Mouse (Mus musculus): ENCODE results near the gene Fastk. TPM values are rescaled to one million over a fixed set of nuclear protein-coding genes. Genes with fewer than 3 reads are reported as not detected.

Fastk gene
- polyA plus RNA-seq, 1 experiment from 2014 or later: 135 TPM

DNA sequence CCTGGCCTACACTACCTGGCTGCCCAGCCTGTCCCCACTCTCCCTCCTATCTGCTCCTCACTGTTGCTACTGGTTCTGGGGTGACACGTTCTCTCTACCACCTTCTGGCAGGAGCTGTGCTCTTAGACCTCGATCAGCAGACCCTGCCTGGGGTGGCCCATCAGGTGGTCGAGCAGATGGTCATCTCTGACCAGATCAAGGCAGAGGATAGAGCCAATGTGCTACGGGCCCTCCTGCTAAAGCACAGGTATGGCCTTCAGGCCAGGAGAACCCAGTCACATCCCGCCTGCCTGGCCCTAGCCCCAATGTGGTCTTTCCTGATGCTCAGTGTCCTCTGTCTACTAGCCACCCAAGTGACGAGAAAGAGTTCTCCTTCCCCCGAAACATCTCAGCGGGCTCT, 11.1 kb downstream of the Fastk start:
- 92% methylated on average over 8 of the region's 8 CpGs for WGBS

GRCm38 (mm10) chr5:24428596-24428995, 16.5 kb downstream of the Fastk start:
- 0 out of 2 replicates have a peak overlapping the region, but pooled peaks have one; percentile 11 for H3K27ac ChIP-seq (replicated peaks)
- H3K4me3 ChIP-seq (replicated peaks): no peak overlapping the region
- WGBS: 19% methylated on average over 9 of the region's 9 CpGs

More for the DNA sequence above, 11.1 kb downstream of the Fastk start:
- Histone ChIP-seq H3K4me1 (no peaks in the 10 kb centered on the region), H3K27ac (replicated peaks) (no peak overlapping the region), H3K9ac (no peak overlapping the region), H3K9me3 (replicated peaks) (no peaks in the 10 kb centered on the region), H3K36me3 (peaks cover 97% of the 10 kb centered on the region), H3K4me2 (replicated peaks) (no peak overlapping the region), H3K27me3 (no peaks in the 10 kb centered on the region), H3K4me3 (replicated peaks) (no peak overlapping the region)
- ATAC-seq (ENCODE audit: insufficient number of reproducible peaks, low FRiP score, low TSS enrichment, low read depth): no peak

DNA sequence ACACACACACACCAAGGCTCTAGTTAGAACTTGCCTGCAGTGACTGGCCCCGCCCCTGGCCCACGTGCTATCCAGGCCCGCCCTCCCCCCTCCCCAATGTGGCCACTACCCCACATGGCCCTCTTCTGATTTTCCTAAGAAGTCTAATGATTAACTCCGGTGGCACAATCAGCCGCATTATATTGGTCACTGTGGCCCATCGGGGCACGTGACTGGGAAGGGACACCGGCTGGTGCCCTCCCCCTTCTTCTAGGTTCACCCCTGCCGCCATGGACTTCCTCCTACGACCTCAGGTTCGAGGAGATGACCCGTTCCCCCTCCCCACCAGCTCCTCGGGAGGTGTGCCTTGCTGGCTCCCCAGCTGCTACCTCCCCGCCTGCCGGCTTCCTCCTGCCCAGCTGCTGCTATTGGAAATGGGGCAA, 17.1 kb downstream of the Fastk start:
- H3K9ac ChIP-seq: no peak overlapping the region
- no peak for ATAC-seq (ENCODE audit: insufficient number of reproducible peaks, low FRiP score, low TSS enrichment, low read depth)
- H3K36me3 ChIP-seq: peaks cover 41% of the 10 kb centered on the region
- H3K27me3 ChIP-seq: no peaks in the 10 kb centered on the region
- H3K9me3 ChIP-seq (replicated peaks): no peaks in the 10 kb centered on the region
- H3K4me1 ChIP-seq: peaks cover 42% of the 10 kb centered on the region
- 0 out of 2 replicates have a peak overlapping the region, but pooled peaks have one; percentile 11 for H3K27ac ChIP-seq (replicated peaks)
- WGBS: 8% methylated on average over 15 of the region's 15 CpGs
- H3K4me3 ChIP-seq (replicated peaks): no peak overlapping the region
- H3K4me2 ChIP-seq (replicated peaks): peak overlapping the region; percentile 34

More at GRCm38 (mm10) chr5:24428596-24428995, 16.5 kb downstream of the Fastk start:
- Histone ChIP-seq H3K4me2 (replicated peaks) (peak overlapping the region; percentile 34), H3K36me3 (peaks cover 47% of the 10 kb centered on the region), H3K27me3 (no peaks in the 10 kb centered on the region), H3K9ac (no peak overlapping the region), H3K4me1 (peaks cover 41% of the 10 kb centered on the region), H3K9me3 (replicated peaks) (no peaks in the 10 kb centered on the region)
- ATAC-seq (ENCODE audit: insufficient number of reproducible peaks, low FRiP score, low TSS enrichment, low read depth): no peak

DNA sequence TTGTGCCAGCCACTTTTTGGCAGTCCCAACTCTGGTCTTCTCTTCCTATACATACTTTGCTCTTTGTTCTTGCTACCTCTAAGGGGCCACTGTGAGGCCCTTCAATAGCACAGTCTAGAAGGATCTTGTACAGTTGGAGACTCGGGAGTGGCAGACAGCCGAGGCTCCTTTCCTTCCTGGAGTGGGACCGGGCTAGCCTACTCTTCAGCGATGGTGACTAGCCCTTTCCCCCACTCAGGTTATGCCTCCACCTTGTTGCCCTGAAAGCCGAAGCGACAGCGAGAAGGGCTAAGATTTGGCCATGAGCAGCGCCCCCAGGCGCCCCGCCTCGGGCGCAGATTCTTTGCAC, 17.8 kb downstream of the Fastk start:
- no peaks in the 10 kb centered on the region for H3K9me3 ChIP-seq (replicated peaks)
- peak overlapping the region; percentile 59 for H3K4me3 ChIP-seq (replicated peaks)
- H3K27ac ChIP-seq (replicated peaks): no peak overlapping the region
- peaks cover 50% of the 10 kb centered on the region for H3K4me1 ChIP-seq
- peaks cover 34% of the 10 kb centered on the region for H3K36me3 ChIP-seq
- 22% methylated on average over 12 of the region's 12 CpGs for WGBS
- H3K4me2 ChIP-seq (replicated peaks): peak overlapping the region; percentile 84
- H3K27me3 ChIP-seq: no peaks in the 10 kb centered on the region
- ATAC-seq (ENCODE audit: insufficient number of reproducible peaks, low FRiP score, low TSS enrichment, low read depth): no peak
- H3K9ac ChIP-seq: no peak overlapping the region

DNA sequence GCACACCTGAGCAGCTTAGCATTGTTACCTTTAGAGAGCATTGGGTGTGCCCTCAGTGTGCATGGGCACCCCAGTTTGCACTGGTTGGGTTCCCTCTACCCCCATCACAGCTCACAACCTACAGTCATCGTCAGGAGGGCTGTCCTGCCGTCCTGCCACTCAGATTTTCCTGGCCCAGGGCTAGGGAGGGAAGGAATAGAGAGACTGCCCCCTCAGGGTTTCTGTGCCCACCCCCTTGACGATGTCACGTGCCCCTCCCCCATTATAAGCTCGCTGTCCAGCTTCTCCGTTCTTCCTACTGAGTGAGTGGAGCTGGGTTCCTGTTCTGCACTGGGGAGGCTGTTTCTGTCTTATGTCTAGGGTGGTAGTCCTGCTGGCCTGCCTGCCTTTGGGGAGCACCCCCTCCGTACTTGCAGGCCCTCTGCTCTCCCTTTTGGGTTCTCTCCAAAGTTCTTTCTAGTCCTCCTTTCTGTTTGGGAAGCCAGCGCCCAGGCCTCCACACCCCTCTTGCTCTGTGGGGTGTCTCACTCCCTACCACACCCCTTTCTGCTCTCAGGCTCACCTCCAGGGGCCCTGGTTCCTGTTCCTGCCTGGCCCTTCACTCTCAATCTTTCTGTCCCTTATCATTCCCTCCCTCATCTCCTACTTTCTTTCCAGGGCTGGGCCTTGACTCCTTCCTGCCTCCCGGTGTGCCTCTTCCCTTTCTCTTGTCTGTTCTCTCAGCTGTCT, 18.4 kb downstream of the Fastk start:
- no peak overlapping the region for H3K27ac ChIP-seq (replicated peaks)
- WGBS: 12% methylated on average over 9 of the region's 9 CpGs
- H3K4me2 ChIP-seq (replicated peaks): peak overlapping the region; percentile 84
- H3K4me1 ChIP-seq: peaks cover 51% of the 10 kb centered on the region
- no peak overlapping the region for H3K9ac ChIP-seq
- H3K4me3 ChIP-seq (replicated peaks): peak overlapping the region; percentile 59
- H3K36me3 ChIP-seq: peaks cover 28% of the 10 kb centered on the region
- no peak for ATAC-seq (ENCODE audit: insufficient number of reproducible peaks, low FRiP score, low TSS enrichment, low read depth)
- H3K9me3 ChIP-seq (replicated peaks): no peaks in the 10 kb centered on the region
- H3K27me3 ChIP-seq: no peaks in the 10 kb centered on the region

DNA sequence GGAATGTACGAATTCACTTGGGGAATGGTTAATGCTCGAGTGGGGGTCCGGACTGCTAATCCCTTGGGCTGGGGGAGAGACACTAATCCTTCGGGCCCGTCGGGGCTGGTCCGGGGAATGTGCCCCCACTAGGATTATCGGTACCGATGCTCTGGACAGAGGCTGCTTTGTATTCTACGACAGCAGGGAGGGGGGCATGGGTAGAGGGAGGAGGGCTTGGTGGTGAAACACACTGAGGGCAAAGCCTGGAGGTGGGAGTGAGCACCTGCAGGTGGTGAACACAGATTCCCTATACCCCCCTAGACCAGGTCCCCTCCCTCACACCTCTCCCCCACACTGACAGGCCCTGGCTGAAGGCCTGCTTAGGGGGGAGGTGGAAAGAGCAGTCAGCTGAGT, 19.1 kb downstream of the Fastk start:
- peaks cover 25% of the 10 kb centered on the region for H3K36me3 ChIP-seq
- peaks cover 51% of the 10 kb centered on the region for H3K4me1 ChIP-seq
- peak overlapping the region; percentile 93 for H3K27ac ChIP-seq (replicated peaks)
- no peaks in the 10 kb centered on the region for H3K9me3 ChIP-seq (replicated peaks)
- no peaks in the 10 kb centered on the region for H3K27me3 ChIP-seq
- H3K9ac ChIP-seq: peak overlapping the region; percentile 49
- peak overlapping the region; percentile 59 for H3K4me3 ChIP-seq (replicated peaks)
- H3K4me2 ChIP-seq (replicated peaks): peak overlapping the region; percentile 84
- 1% methylated on average over 10 of the region's 10 CpGs for WGBS
- ATAC-seq (ENCODE audit: insufficient number of reproducible peaks, low FRiP score, low TSS enrichment, low read depth): no peak

GRCm38 (mm10) chr5:24425421-24426036, 19.6 kb downstream of the Fastk start:
- Histone ChIP-seq H3K27me3 (no peaks in the 10 kb centered on the region), H3K36me3 (peaks cover 25% of the 10 kb centered on the region), H3K27ac (replicated peaks) (peak overlapping the region; percentile 93), H3K9me3 (replicated peaks) (no peaks in the 10 kb centered on the region), H3K4me3 (replicated peaks) (peak overlapping the region; percentile 59), H3K4me2 (replicated peaks) (peak overlapping the region; percentile 84), H3K9ac (peak overlapping the region; percentile 49), H3K4me1 (peaks cover 51% of the 10 kb centered on the region)
- ATAC-seq (ENCODE audit: insufficient number of reproducible peaks, low FRiP score, low TSS enrichment, low read depth): no peak
- WGBS: under 1% methylated on average over 26 of the region's 30 CpGs

DNA sequence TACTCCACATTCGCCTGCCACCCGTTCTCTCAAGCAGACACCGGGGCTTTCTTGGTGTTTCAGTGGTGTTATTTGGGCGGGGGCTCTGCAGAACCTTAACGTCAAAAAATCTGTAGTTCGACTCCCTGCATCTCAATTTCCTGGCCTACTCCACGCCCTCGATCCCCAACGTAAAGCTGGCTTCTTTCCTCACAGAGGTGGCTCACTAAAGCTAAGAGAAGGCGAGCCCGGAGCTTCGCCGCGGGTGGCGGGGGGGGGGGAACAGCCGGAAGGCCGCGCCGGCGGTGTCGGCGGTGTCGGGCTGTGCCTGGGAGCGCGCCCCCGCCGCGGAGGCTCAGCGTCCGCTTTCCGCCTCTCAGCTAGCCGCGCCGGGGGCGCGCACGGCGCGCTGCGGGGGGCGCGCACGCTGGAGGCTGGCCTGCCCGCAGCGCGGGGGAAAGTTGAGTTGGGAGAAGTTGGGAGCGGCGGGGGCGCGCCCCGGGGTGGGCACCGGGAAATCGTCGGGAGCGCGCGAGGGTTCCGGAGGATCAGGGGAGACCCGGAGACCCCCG, 20.2 kb downstream of the Fastk start:
- no peaks in the 10 kb centered on the region for H3K9me3 ChIP-seq (replicated peaks)
- H3K27me3 ChIP-seq: no peaks in the 10 kb centered on the region
- peak; percentile 41; the same call in 1 of the 2 replicates for ATAC-seq (ENCODE audit: insufficient number of reproducible peaks, low FRiP score, low TSS enrichment, low read depth)
- peak overlapping the region; percentile 84 for H3K4me2 ChIP-seq (replicated peaks)
- peaks cover 51% of the 10 kb centered on the region for H3K4me1 ChIP-seq
- WGBS: under 1% methylated on average over 58 of the region's 60 CpGs
- H3K36me3 ChIP-seq: peaks cover 25% of the 10 kb centered on the region
- H3K9ac ChIP-seq: peak overlapping the region; percentile 49
- peak overlapping the region; percentile 93 for H3K27ac ChIP-seq (replicated peaks)
- peak overlapping the region; percentile 59 for H3K4me3 ChIP-seq (replicated peaks)

DNA sequence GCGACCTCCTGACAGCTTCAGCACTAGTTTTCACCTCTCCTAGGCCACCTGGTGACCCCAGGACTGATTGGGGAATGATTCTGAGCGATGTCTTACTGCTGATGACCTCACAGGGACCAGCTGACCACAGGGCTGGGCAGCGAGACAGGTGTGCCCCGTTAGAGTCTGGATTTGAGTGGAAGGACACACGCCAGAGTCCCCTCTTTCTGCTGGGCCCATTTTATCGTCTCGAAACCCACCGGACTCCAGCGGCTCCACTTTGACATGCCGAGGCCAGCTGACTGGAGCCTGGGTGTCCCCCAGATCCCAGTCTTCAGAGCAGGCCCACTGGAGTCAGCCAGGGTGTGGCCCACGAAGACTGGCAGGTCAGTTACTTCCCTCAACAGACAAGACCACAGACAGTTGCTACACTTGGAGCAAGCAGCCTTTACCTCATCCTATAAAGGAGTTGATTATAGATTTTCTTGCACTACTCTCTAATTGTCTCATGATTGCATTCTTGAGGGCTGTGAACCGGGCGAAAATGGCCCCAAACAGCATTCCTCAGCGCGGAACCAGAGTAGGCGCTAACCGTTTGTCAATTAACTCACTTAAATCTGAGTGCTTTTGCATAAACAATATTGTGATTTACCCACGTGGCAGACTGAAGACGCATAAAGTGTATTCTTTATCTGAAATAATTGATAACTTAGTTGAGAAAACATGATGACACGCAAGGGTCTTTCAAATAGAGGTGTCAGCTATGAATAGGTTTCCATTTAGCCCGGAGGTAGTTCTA, 20.9 kb downstream of the Fastk start:
- peak; percentile 3; the same call in 1 of the 2 replicates for ATAC-seq (ENCODE audit: insufficient number of reproducible peaks, low FRiP score, low TSS enrichment, low read depth)

GRCm38 (mm10) chr5:24423129-24424003, 21.7 kb downstream of the Fastk start, which contains the start of the genes Cdk5 and Slc4a2:
TSS of gene Cdk5 (minus strand) at chr5:24423530.
TSS of gene Slc4a2 (plus strand) at chr5:24423837.
- Histone ChIP-seq H3K4me2 (replicated peaks) (peak within 1 kb of the TSS; percentile 84), H3K36me3 (peaks cover 25% of the 10 kb centered on the region), H3K27ac (replicated peaks) (peak within 1 kb of the TSS; percentile 93), H3K9ac (peak within 1 kb of the TSS; percentile 65), H3K9me3 (replicated peaks) (no peaks in the 10 kb centered on the region), H3K27me3 (no peaks in the 10 kb centered on the region), H3K4me3 (replicated peaks) (peak within 1 kb of the TSS; percentile 59), H3K4me1 (peaks cover 47% of the 10 kb centered on the region)
- ATAC-seq (ENCODE audit: insufficient number of reproducible peaks, low FRiP score, low TSS enrichment, low read depth): peak; percentile 93
- under 1% methylated on average over 46 of the region's 46 CpGs for WGBS

More for the DNA sequence above, 20.9 kb downstream of the Fastk start:
- Histone ChIP-seq H3K36me3 (peaks cover 25% of the 10 kb centered on the region), H3K27me3 (no peaks in the 10 kb centered on the region), H3K4me3 (replicated peaks) (peak overlapping the region; percentile 59), H3K9me3 (replicated peaks) (no peaks in the 10 kb centered on the region), H3K4me2 (replicated peaks) (peak overlapping the region; percentile 84), H3K9ac (peak overlapping the region; percentile 49), H3K27ac (replicated peaks) (peak overlapping the region; percentile 93), H3K4me1 (peaks cover 51% of the 10 kb centered on the region)
- 9% methylated on average over 21 of the region's 21 CpGs for WGBS
